Mouse (Mus musculus) heart, postnatal 25 days (tissue): ENCODE measurements around the gene Tnfaip8l1. TPM values are rescaled to one million over a fixed set of nuclear protein-coding genes. Genes with fewer than 3 reads are reported as not detected.

Experiments used
- DNase-seq: peaks from one replicate; pipeline ENCODE4 v3.0.0; 2022; ENCODE audit warnings: low spot score
- intact Hi-C: fragments of 180-260 bp; cut with DNase I; formaldehyde crosslinking; loops from one replicate; pipeline ENCODE4 v1.15.1; 2025
- total RNA-seq, 2 experiments: library from RNA; stranded (reverse); gene quantifications; 2 replicates each; pipeline ENCODE4 v1.2.3; 2021

The Tnfaip8l1 gene
- 1 to 10 TPM; 2.2 to 2.5 TPM for total RNA-seq

- peak; percentile 93 for DNase-seq
These were observed at the start of gene Tnfaip8l1 for GRCm38 (mm10) chr17:56162231-56162774. Gene Tnfaip8l1 (plus strand): TSS chr17:56162477.

GRCm38 (mm10) chr17:56112743-56113142, 49.5 kb upstream of the Tnfaip8l1 start:
- intact Hi-C loops = loop anchor here (5.0 kb wide), 1 partner anchor 140 kb away; no protein-coding TSS in a partner anchor
- DNase-seq = no peak

More at GRCm38 (mm10) chr17:56162231-56162774, at the start of gene Tnfaip8l1:
- intact Hi-C loops = loop anchor here (2.0 kb wide), 1 partner anchor 20 kb away; the partner anchor contains the start of gene Mydgf

- DNase-seq = no peak
- intact Hi-C loops = no loop called here
These were observed 46.1 kb upstream of the Tnfaip8l1 start for GRCm38 (mm10) chr17:56116193-56116592.

GRCm38 (mm10) chr17:56117251-56117710, 45.0 kb upstream of the Tnfaip8l1 start, which contains the start of gene Plin5:
Gene Plin5 (minus strand): TSS chr17:56117596.
- peak; percentile 59 for DNase-seq
- intact Hi-C loops = no loop called here

- intact Hi-C loops = no loop called here
- DNase-seq = no peak
These were observed 42.8 kb upstream of the Tnfaip8l1 start for GRCm38 (mm10) chr17:56119431-56119830.

GRCm38 (mm10) chr17:56119981-56120880, 42.0 kb upstream of the Tnfaip8l1 start:
- intact Hi-C loops = no loop called here
- DNase-seq = peak; percentile 56

- DNase-seq = no peak
- intact Hi-C loops = no loop called here
These were observed 40.5 kb upstream of the Tnfaip8l1 start, which contains the start of gene Lrg1 for GRCm38 (mm10) chr17:56121826-56122225. Gene Lrg1 (minus strand): TSS chr17:56122001.

GRCm38 (mm10) chr17:56123161-56123560, 39.1 kb upstream of the Tnfaip8l1 start:
- intact Hi-C loops = no loop called here

GRCm38 (mm10) chr17:56123681-56124340, 38.5 kb upstream of the Tnfaip8l1 start:
- intact Hi-C loops = no loop called here
- no peak for DNase-seq

More at GRCm38 (mm10) chr17:56123161-56123560, 39.1 kb upstream of the Tnfaip8l1 start:
- DNase-seq = no peak

- intact Hi-C loops = no loop called here
- no peak for DNase-seq
These were observed 37.7 kb upstream of the Tnfaip8l1 start for GRCm38 (mm10) chr17:56124377-56125275.

- intact Hi-C loops = no loop called here
- DNase-seq = no peak
These were observed 37.0 kb upstream of the Tnfaip8l1 start for GRCm38 (mm10) chr17:56125276-56125630.

GRCm38 (mm10) chr17:56126175-56126574, 36.1 kb upstream of the Tnfaip8l1 start:
- no peak for DNase-seq
- intact Hi-C loops = no loop called here

- intact Hi-C loops = no loop called here
- no peak for DNase-seq
These were observed 34.0 kb upstream of the Tnfaip8l1 start for GRCm38 (mm10) chr17:56128246-56128645.

GRCm38 (mm10) chr17:56131136-56131535, 31.1 kb upstream of the Tnfaip8l1 start:
- intact Hi-C loops = loop anchor here (5.0 kb wide), 1 partner anchor 221 kb away; no protein-coding TSS in a partner anchor

GRCm38 (mm10) chr17:56131814-56132213, 30.5 kb upstream of the Tnfaip8l1 start:
- no peak for DNase-seq

More at GRCm38 (mm10) chr17:56131136-56131535, 31.1 kb upstream of the Tnfaip8l1 start:
- DNase-seq = no peak

GRCm38 (mm10) chr17:56132661-56133060, 29.6 kb upstream of the Tnfaip8l1 start:
- DNase-seq = no peak
- intact Hi-C loops = loop anchor here (1.0 to 5.0 kb wide), 3 partner anchors 27 to 220 kb away; no protein-coding TSS in a partner anchor

More at GRCm38 (mm10) chr17:56131814-56132213, 30.5 kb upstream of the Tnfaip8l1 start:
- intact Hi-C loops = loop anchor here (1.0 to 5.0 kb wide), 3 partner anchors 27 to 220 kb away; no protein-coding TSS in a partner anchor

- intact Hi-C loops = loop anchor here (2.0 to 5.0 kb wide), 2 partner anchors 121 to 219 kb away; no protein-coding TSS in a partner anchor
These were observed 28.6 kb upstream of the Tnfaip8l1 start for GRCm38 (mm10) chr17:56133457-56134363.

More at GRCm38 (mm10) chr17:56133457-56134363, 28.6 kb upstream of the Tnfaip8l1 start:
- peak; percentile 81 for DNase-seq
